In the genomic region with DNA sequence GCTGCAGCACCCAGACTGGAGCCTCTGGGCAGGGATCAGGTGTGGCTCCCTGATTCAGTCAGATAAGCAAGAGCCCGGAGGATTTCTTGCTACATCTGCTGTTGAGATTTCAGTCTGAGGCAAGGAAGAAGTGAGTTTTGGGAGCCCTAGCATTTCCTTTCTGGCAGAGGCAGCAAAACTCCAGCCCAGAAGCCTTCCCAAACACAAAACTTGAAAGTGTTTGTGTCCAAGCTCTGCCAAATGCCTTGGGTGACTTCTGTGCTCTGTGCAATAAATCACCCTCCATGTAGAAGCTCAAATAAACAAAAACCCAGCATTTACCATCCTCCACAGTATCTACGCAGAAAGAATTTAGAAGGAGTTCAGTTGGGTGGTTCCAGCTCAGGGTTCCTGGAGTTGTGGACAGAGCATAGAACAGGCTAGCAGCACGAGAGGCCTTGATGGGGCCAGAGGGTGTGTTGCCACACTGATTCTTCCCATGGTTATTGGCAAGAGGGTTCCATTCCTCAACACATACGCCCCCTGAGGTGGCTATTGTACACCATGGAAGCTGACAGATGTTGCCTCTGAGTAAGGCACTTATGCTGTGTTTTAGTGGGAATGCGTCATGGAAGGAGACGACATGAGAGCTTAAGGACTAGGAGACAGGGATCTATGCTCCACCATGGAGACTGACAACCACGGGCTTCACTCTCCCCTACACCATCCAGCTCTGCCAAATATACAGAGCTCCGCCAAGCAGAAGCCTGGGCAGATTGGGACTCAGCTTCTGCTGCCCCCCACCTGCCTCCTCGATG, we compare ENCODE assay signal across 10 mouse cellular contexts.
DNase-seq lines count a peak whose midpoint lies in the region; ATAC-seq lines count a peak whose summit lies in the region.
"Had no signal": no experiment of that assay in that cellular context is flagged by ENCODE, and none has a peak within 500 bp of the region (broad histone marks: within the 10 kb centered on the region; RNA-seq: fewer than 3 reads in every experiment).

No protein-coding gene starts in this region.

- H3K4me2 ChIP-seq in hindbrain, embryonic 14.5 days (replicated peaks) = no peak overlapping the region
- no peak overlapping the region for H3K4me2 ChIP-seq in forebrain, embryonic 14.5 days (ENCODE audit: low read length)
- H3K4me2 ChIP-seq: embryonic facial prominence, embryonic 13.5 days had no signal

- H3K4me1 ChIP-seq in hindbrain, embryonic 14.5 days (replicated peaks; ENCODE audit: control insufficient read depth, insufficient read depth, low read length) = 0 out of 2 replicates have a peak, but pooled peaks cover under 1% of the 10 kb centered on the region
- H3K4me1 ChIP-seq in hindbrain, embryonic 10.5 days (replicated peaks) = peaks cover 20% of the 10 kb centered on the region; the same call in 1 of the 2 replicates
- H3K4me1 ChIP-seq in forebrain, embryonic 14.5 days (ENCODE audit: control insufficient read depth, insufficient read depth, low read length) = no peaks in the 10 kb centered on the region

- no peak for DNase-seq in hindbrain, embryonic 14.5 days (ENCODE audit: low spot score)
- DNase-seq in hindbrain, embryonic 10.5 days (ENCODE audit: low spot score) = no peak
- peak; percentile 88 for DNase-seq in fat pad, adult 2 months (ENCODE audit: extremely low read depth, low read depth, low spot score)
- DNase-seq in kidney, adult 18-20 months = peak; percentile 56
- peak; percentile 67 for DNase-seq in lung, postnatal 25 days (ENCODE audit: low spot score)
- DNase-seq in spleen, postnatal 14 days (ENCODE audit: low spot score in 2 of 2) = no peak
- no peak for DNase-seq in forebrain, embryonic 14.5 days (ENCODE audit: low spot score)
- DNase-seq in thymus, postnatal 10 days (ENCODE audit: low spot score in 2 of 2) = no peak

- H3K27ac ChIP-seq in hindbrain, embryonic 14.5 days = peak overlapping the region; percentile 21; the same call in 1 of the 2 replicates
- H3K27ac ChIP-seq in hindbrain, embryonic 10.5 days = no peak overlapping the region
- H3K27ac ChIP-seq in forebrain, embryonic 14.5 days (ENCODE audit: low read depth, low read length) = no peak overlapping the region
- H3K27ac ChIP-seq: embryonic facial prominence, embryonic 13.5 days had no signal

- no peaks in the 10 kb centered on the region for H3K27me3 ChIP-seq in hindbrain, embryonic 14.5 days (ENCODE audit: control insufficient read depth, insufficient read depth, low read length)
- no peaks in the 10 kb centered on the region for H3K27me3 ChIP-seq in hindbrain, embryonic 10.5 days (ENCODE audit: insufficient read depth, poor library complexity, severe bottlenecking)
- no peaks in the 10 kb centered on the region for H3K27me3 ChIP-seq in forebrain, embryonic 14.5 days (replicated peaks; ENCODE audit: control insufficient read depth, insufficient read depth, low read length)
- H3K27me3 ChIP-seq: embryonic facial prominence, embryonic 13.5 days had no signal

- H3K9ac ChIP-seq in hindbrain, embryonic 14.5 days = no peak overlapping the region
- H3K9ac ChIP-seq in forebrain, embryonic 14.5 days (ENCODE audit: low read length) = no peak overlapping the region
- H3K9ac ChIP-seq: embryonic facial prominence, embryonic 13.5 days had no signal

- no peak overlapping the region for H3K4me3 ChIP-seq in hindbrain, embryonic 14.5 days (replicated peaks; ENCODE audit: low read length)
- H3K4me3 ChIP-seq in hindbrain, embryonic 10.5 days = no peak overlapping the region
- H3K4me3 ChIP-seq in forebrain, embryonic 14.5 days (ENCODE audit: low read depth, low read length) = no peak overlapping the region
- H3K4me3 ChIP-seq: embryonic facial prominence, embryonic 13.5 days; megakaryocyte, embryonic 14.5 days had no signal

- WGBS in hindbrain, embryonic 14.5 days = 81% methylated on average over 9 of the region's 9 CpGs
- WGBS in hindbrain, embryonic 10.5 days = 88% methylated on average over 9 of the region's 9 CpGs
- 84% methylated on average over 9 of the region's 9 CpGs for WGBS in forebrain, embryonic 14.5 days

- no peak for ATAC-seq in hindbrain, embryonic 14.5 days (ENCODE audit: low FRiP score)
- no peak for ATAC-seq in forebrain, embryonic 14.5 days

- 0 out of 2 replicates have a peak, but pooled peaks cover 3% of the 10 kb centered on the region for H3K9me3 ChIP-seq in hindbrain, embryonic 14.5 days (ENCODE audit: control insufficient read depth, low read length)
- no peaks in the 10 kb centered on the region for H3K9me3 ChIP-seq in hindbrain, embryonic 10.5 days
- H3K9me3 ChIP-seq in forebrain, embryonic 14.5 days (replicated peaks; ENCODE audit: control insufficient read depth, low read length) = no peaks in the 10 kb centered on the region
- H3K9me3 ChIP-seq: embryonic facial prominence, embryonic 13.5 days had no signal

- no peaks in the 10 kb centered on the region for H3K36me3 ChIP-seq in hindbrain, embryonic 14.5 days (replicated peaks; ENCODE audit: control insufficient read depth, insufficient read depth)
- no peaks in the 10 kb centered on the region for H3K36me3 ChIP-seq in hindbrain, embryonic 10.5 days
- H3K36me3 ChIP-seq in forebrain, embryonic 14.5 days (ENCODE audit: control insufficient read depth, insufficient read depth, low read length) = no peaks in the 10 kb centered on the region
- H3K36me3 ChIP-seq: embryonic facial prominence, embryonic 13.5 days had no signal

Comparison
In these comparisons a context has a peak if more than half of its experiments do, and no peak if none do; other contexts are left out.
1. DNase-seq: peak in fat pad, adult 2 months (single experiment), kidney, adult 18-20 months (single experiment) and lung, postnatal 25 days (single experiment); none in hindbrain, embryonic 14.5 days (single experiment), hindbrain, embryonic 10.5 days (single experiment), spleen, postnatal 14 days (0 of 2), forebrain, embryonic 14.5 days (single experiment) and thymus, postnatal 10 days (0 of 2).